Mouse (Mus musculus) macrophage (primary cell): ENCODE measurements at regions not wholly inside any gene's neighbourhood (a gene's known extent, or its start where the extent isn't known, plus 50 kb on each side); places are given as distances from the start of the nearest gene placed in this dataset.

Experiments
- H3K27ac ChIP-seq: fragments of 350-480 bp; formaldehyde crosslinking; 2 replicates; pipeline ENCODE4 v1.9.0; 2021
- H3K36me3 ChIP-seq: fragments of 350-480 bp; formaldehyde crosslinking; 2 replicates; pipeline ENCODE4 v1.9.0; 2021; ENCODE audit errors: inconsistent target
- H3K4me3 ChIP-seq: fragments of 350-480 bp; formaldehyde crosslinking; 2 replicates; pipeline ENCODE4 v1.9.0; 2021; ENCODE audit errors: inconsistent target
- H3K79me2 ChIP-seq: fragments of 350-480 bp; formaldehyde crosslinking; 2 replicates; pipeline ENCODE4 v1.9.0; 2021; ENCODE audit errors: inconsistent target
- WGBS: methylation state at CpG from one replicate; pipeline ENCODE4 v1.1.7; 2026; ENCODE audit warnings: inconsistent platforms; ENCODE audit not compliant: missing documents; 5-methylcytosine and 5-hydroxymethylcytosine counted together

GRCm38 (mm10) chr13:102132696-102133095 lies 364.7 kb upstream of the Pik3r1 start:
- H3K79me2 ChIP-seq = no peaks in the 10 kb centered on the region
- H3K36me3 ChIP-seq = no peaks in the 10 kb centered on the region
- no peak overlapping the region for H3K4me3 ChIP-seq
- H3K27ac ChIP-seq = no peak overlapping the region
- 82% methylated on average over 2 of the region's 2 CpGs for WGBS

GRCm38 (mm10) chr13:102135210-102135609 lies 367.2 kb upstream of the Pik3r1 start:
- H3K79me2 ChIP-seq = no peaks in the 10 kb centered on the region
- no peak overlapping the region for H3K4me3 ChIP-seq
- no peaks in the 10 kb centered on the region for H3K36me3 ChIP-seq
- H3K27ac ChIP-seq = no peak overlapping the region

- no peaks in the 10 kb centered on the region for H3K36me3 ChIP-seq
- WGBS = 92% methylated on average over 7 of the region's 7 CpGs
Observed at GRCm38 (mm10) chr13:102142986-102143385, 375.0 kb upstream of the Pik3r1 start.

GRCm38 (mm10) chr13:102143848-102144247 lies 375.8 kb upstream of the Pik3r1 start:
- H3K36me3 ChIP-seq = no peaks in the 10 kb centered on the region
- no peak overlapping the region for H3K4me3 ChIP-seq
- no peaks in the 10 kb centered on the region for H3K79me2 ChIP-seq
- no peak overlapping the region for H3K27ac ChIP-seq
- WGBS = 33% methylated on average over 2 of the region's 2 CpGs

More at GRCm38 (mm10) chr13:102142986-102143385, 375.0 kb upstream of the Pik3r1 start:
- Histone ChIP-seq H3K27ac (no peak overlapping the region), H3K4me3 (no peak overlapping the region), H3K79me2 (no peaks in the 10 kb centered on the region)

GRCm38 (mm10) chr13:102148039-102148438 lies 380.0 kb upstream of the Pik3r1 start:
- H3K79me2 ChIP-seq = no peaks in the 10 kb centered on the region
- WGBS = 92% methylated on average over 2 of the region's 2 CpGs
- H3K4me3 ChIP-seq = no peak overlapping the region
- H3K27ac ChIP-seq = no peak overlapping the region
- no peaks in the 10 kb centered on the region for H3K36me3 ChIP-seq

- Histone ChIP-seq H3K36me3 (no peaks in the 10 kb centered on the region), H3K4me3 (no peak overlapping the region), H3K27ac (no peak overlapping the region), H3K79me2 (no peaks in the 10 kb centered on the region)
- 66% methylated on average over 5 of the region's 5 CpGs for WGBS
Observed at GRCm38 (mm10) chr13:102153785-102154608, 386.0 kb upstream of the Pik3r1 start.

- WGBS = 79% methylated on average over 2 of the region's 2 CpGs
- no peak overlapping the region for H3K27ac ChIP-seq
- H3K79me2 ChIP-seq = no peaks in the 10 kb centered on the region
- H3K4me3 ChIP-seq = no peak overlapping the region
- H3K36me3 ChIP-seq = no peaks in the 10 kb centered on the region
Observed at GRCm38 (mm10) chr13:102154609-102154899, 386.5 kb upstream of the Pik3r1 start.

- WGBS = 85% methylated on average over 6 of the region's 6 CpGs
- H3K79me2 ChIP-seq = no peaks in the 10 kb centered on the region
- H3K4me3 ChIP-seq = no peak overlapping the region
- no peaks in the 10 kb centered on the region for H3K36me3 ChIP-seq
- H3K27ac ChIP-seq = no peak overlapping the region
Observed at GRCm38 (mm10) chr13:102157369-102158130, 389.5 kb upstream of the Pik3r1 start.

GRCm38 (mm10) chr13:102173382-102174234 lies 405.6 kb upstream of the Pik3r1 start:
- Histone ChIP-seq H3K27ac (no peak overlapping the region), H3K79me2 (no peaks in the 10 kb centered on the region), H3K4me3 (no peak overlapping the region), H3K36me3 (no peaks in the 10 kb centered on the region)
- WGBS = 90% methylated on average over 9 of the region's 9 CpGs

GRCm38 (mm10) chr13:102174431-102174830 lies 406.4 kb upstream of the Pik3r1 start:
- Histone ChIP-seq H3K4me3 (no peak overlapping the region), H3K27ac (no peak overlapping the region)
- 96% methylated on average over 3 of the region's 3 CpGs for WGBS

GRCm38 (mm10) chr13:102174896-102175295 lies 406.9 kb upstream of the Pik3r1 start:
- WGBS = 100% methylated on average over 2 of the region's 2 CpGs
- no peaks in the 10 kb centered on the region for H3K36me3 ChIP-seq
- no peak overlapping the region for H3K27ac ChIP-seq

More at GRCm38 (mm10) chr13:102174431-102174830, 406.4 kb upstream of the Pik3r1 start:
- Histone ChIP-seq H3K79me2 (no peaks in the 10 kb centered on the region), H3K36me3 (no peaks in the 10 kb centered on the region)

GRCm38 (mm10) chr13:102175406-102175805 lies 407.4 kb upstream of the Pik3r1 start:
- Histone ChIP-seq H3K4me3 (no peak overlapping the region), H3K27ac (no peak overlapping the region), H3K36me3 (no peaks in the 10 kb centered on the region), H3K79me2 (no peaks in the 10 kb centered on the region)
- 91% methylated on average over 1 of the region's 1 CpGs for WGBS

More at GRCm38 (mm10) chr13:102174896-102175295, 406.9 kb upstream of the Pik3r1 start:
- H3K4me3 ChIP-seq = no peak overlapping the region
- H3K79me2 ChIP-seq = no peaks in the 10 kb centered on the region

GRCm38 (mm10) chr13:102176456-102176855 lies 408.4 kb upstream of the Pik3r1 start:
- Histone ChIP-seq H3K4me3 (no peak overlapping the region), H3K27ac (no peak overlapping the region), H3K36me3 (no peaks in the 10 kb centered on the region), H3K79me2 (no peaks in the 10 kb centered on the region)
- WGBS = 84% methylated on average over 2 of the region's 2 CpGs

- Histone ChIP-seq H3K27ac (no peak overlapping the region), H3K36me3 (no peaks in the 10 kb centered on the region), H3K4me3 (no peak overlapping the region), H3K79me2 (no peaks in the 10 kb centered on the region)
Observed at GRCm38 (mm10) chr13:102194716-102195115, 426.7 kb upstream of the Pik3r1 start.

- no peak overlapping the region for H3K27ac ChIP-seq
- H3K4me3 ChIP-seq = no peak overlapping the region
- WGBS = 67% methylated on average over 1 of the region's 1 CpGs
- H3K79me2 ChIP-seq = no peaks in the 10 kb centered on the region
- H3K36me3 ChIP-seq = no peaks in the 10 kb centered on the region
Observed at GRCm38 (mm10) chr13:102202301-102202700, 434.3 kb upstream of the Pik3r1 start.
